Mouse (Mus musculus) myocyte (in vitro differentiated cells): ENCODE results near the gene Tex35. TPM values are rescaled to one million over a fixed set of nuclear protein-coding genes. Genes with fewer than 3 reads are reported as not detected.

Source experiments
- H3K27me3 ChIP-seq: one replicate; pipeline ENCODE4 v1.6.1; 2011; ENCODE audit not compliant: control insufficient read depth, insufficient read depth, insufficient read length
- H3K36me3 ChIP-seq: one replicate; pipeline ENCODE4 v1.6.1; 2011; ENCODE audit not compliant: control insufficient read depth, insufficient read depth
- H3K4me2 ChIP-seq: one replicate; pipeline ENCODE4 v1.6.1; 2011; ENCODE audit warnings: low read depth, control low read depth
- H3K4me3 ChIP-seq: one replicate; pipeline ENCODE4 v1.5.1; 2011; ENCODE audit warnings: mild to moderate bottlenecking, control low read depth, moderate library complexity
- H3K79me2 ChIP-seq: one replicate; pipeline ENCODE4 v1.6.1; 2011; ENCODE audit not compliant: control insufficient read depth, insufficient read depth
- H3ac ChIP-seq: one replicate; pipeline ENCODE4 v1.6.1; 2011; ENCODE audit not compliant: control insufficient read depth, insufficient read length
- CEBPB ChIP-seq: IDR thresholded peaks from 2 replicates; pipeline ENCODE4 v1.6.1; 2011; ENCODE audit warnings: mild to moderate bottlenecking, moderate library complexity; ENCODE audit not compliant: poor library complexity, insufficient read depth, severe bottlenecking
- E2F4 ChIP-seq: IDR thresholded peaks from one replicate; pipeline ENCODE4 v1.6.1; 2011; ENCODE audit warnings: mild to moderate bottlenecking, control low read depth, moderate library complexity; ENCODE audit not compliant: insufficient read depth
- MAX ChIP-seq: IDR thresholded peaks from one replicate; pipeline ENCODE4 v1.6.1; 2011; ENCODE audit warnings: low read depth, mild to moderate bottlenecking, control low read depth
- MYOD1 ChIP-seq, 3 experiments: IDR thresholded peaks; one replicate each; pipeline ENCODE4 v1.6.1; 2011; ENCODE audit warnings: control low read depth in 2 of 3, low read depth in 2 of 3, mild to moderate bottlenecking in 2 of 3, moderate library complexity in 1 of 3; ENCODE audit not compliant: insufficient read length in 2 of 3, control insufficient read depth in 1 of 3
- MYOG ChIP-seq, 3 experiments: IDR thresholded peaks; one replicate each; pipeline ENCODE4 v1.6.1; 2011; ENCODE audit warnings: control low read depth in 2 of 3, low read depth in 2 of 3, mild to moderate bottlenecking in 2 of 3; ENCODE audit not compliant: insufficient read length in 2 of 3, control insufficient read depth in 1 of 3, insufficient read depth in 1 of 3
- POLR2A ChIP-seq: IDR thresholded peaks from one replicate; pipeline ENCODE4 v1.6.1; 2011; ENCODE audit warnings: low read depth, mild to moderate bottlenecking, control low read depth, moderate library complexity; ENCODE audit not compliant: insufficient read length
- POLR2AphosphoS2 ChIP-seq: IDR thresholded peaks from one replicate; pipeline ENCODE4 v1.6.1; 2011; ENCODE audit warnings: low read depth, control low read depth; ENCODE audit not compliant: insufficient read length
- REST ChIP-seq: IDR thresholded peaks from one replicate; pipeline ENCODE4 v1.6.1; 2011; ENCODE audit warnings: mild to moderate bottlenecking, control low read depth, moderate library complexity; ENCODE audit not compliant: insufficient read depth, insufficient read length
- SRF ChIP-seq: IDR thresholded peaks from one replicate; pipeline ENCODE4 v1.6.1; 2011; ENCODE audit warnings: low read depth; ENCODE audit not compliant: control insufficient read depth, insufficient read length
- TCF12 ChIP-seq: IDR thresholded peaks from one replicate; pipeline ENCODE4 v1.6.1; 2011; ENCODE audit warnings: mild to moderate bottlenecking, control low read depth; ENCODE audit not compliant: poor library complexity, insufficient read depth, severe bottlenecking
- TCF3 ChIP-seq: IDR thresholded peaks from one replicate; pipeline ENCODE4 v1.6.1; 2011; ENCODE audit warnings: low read depth, control low read depth; ENCODE audit not compliant: insufficient read length
- USF1 ChIP-seq: IDR thresholded peaks from one replicate; pipeline ENCODE4 v1.6.1; 2011; ENCODE audit warnings: low read depth, mild to moderate bottlenecking, control low read depth, moderate library complexity
- polyA plus RNA-seq: library from polyadenylated mRNA; unstranded; fragments of >200 nt; fragmentation: generic; extraction: Trizol; gene quantifications from one replicate; pipeline ENCODE4 v1.2.1, GENCODE M21; 2012; ENCODE audit warnings: missing spikeins

Tex35 gene
- polyA plus RNA-seq, 1 experiment = 0.30 TPM

DNA sequence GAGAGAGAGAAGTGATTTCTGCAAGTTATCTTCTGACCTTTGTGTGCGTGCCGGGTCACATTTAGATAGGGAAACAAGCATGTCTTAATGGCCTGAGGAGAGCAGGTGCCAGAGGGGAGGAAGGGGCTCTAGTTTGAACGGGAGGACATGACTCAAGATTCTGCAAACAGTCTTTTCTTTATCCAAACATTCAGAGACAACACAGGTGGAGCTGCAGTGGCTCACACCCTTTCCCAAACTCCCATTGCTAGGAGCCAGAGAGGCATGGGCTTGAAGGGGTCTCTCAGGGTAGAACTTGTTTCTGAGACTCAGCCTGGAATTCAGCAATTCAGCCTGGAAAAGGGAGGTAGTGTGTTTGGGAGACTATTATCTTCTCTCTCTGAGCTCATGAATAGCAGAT is 15.4 kb upstream of the Tex35 start:
- H3K27me3 ChIP-seq = no peaks in the 10 kb centered on the region
- H3K79me2 ChIP-seq = no peaks in the 10 kb centered on the region
- TF ChIP-seq TCF3 (no peak), MYOG (IDR thresholded peaks at IDR 0.05; ENCODE audit: control insufficient read depth in 1 of 3, insufficient read depth in 1 of 3, insufficient read length in 2 of 3, low read depth in 2 of 3) (no peak), MAX (no peak), CEBPB (no peak), TCF12 (no peak), REST (no peak)
- no peaks in the 10 kb centered on the region for H3K36me3 ChIP-seq
- no peak overlapping the region for H3K4me2 ChIP-seq
- no peak overlapping the region for H3ac ChIP-seq
- no peak overlapping the region for H3K4me3 ChIP-seq

DNA sequence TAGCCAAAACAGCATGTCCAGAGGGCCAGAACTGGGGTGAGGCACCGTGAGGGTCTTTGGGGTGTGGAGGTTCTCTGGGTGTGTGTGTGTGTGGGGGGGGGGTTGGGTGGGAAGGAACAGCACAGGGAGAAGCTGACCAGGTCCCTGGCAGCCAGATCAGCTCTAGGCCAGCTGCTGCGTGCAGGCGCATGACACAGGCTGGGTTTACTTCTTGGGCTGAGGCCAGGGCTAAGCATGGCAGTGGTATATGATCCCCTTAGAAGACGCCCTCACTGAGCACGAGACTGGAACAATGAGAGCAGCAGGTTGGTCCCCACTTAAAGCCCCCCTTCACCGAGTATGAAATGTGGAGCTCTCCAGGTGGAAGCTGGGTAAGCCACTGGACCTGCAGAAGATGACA is 10.7 kb upstream of the Tex35 start:
- Histone ChIP-seq H3K79me2 (no peaks in the 10 kb centered on the region), H3ac (no peak overlapping the region), H3K4me2 (no peak overlapping the region), H3K36me3 (no peaks in the 10 kb centered on the region), H3K27me3 (no peaks in the 10 kb centered on the region), H3K4me3 (no peak overlapping the region)
- TF ChIP-seq CEBPB (no peak), MYOD1 (IDR thresholded peaks at IDR 0.05; ENCODE audit: control insufficient read depth in 1 of 3, insufficient read length in 2 of 3, low read depth in 2 of 3) (peak in 2 of 3 experiments; percentile 33 to 42), MYOG (IDR thresholded peaks at IDR 0.05; ENCODE audit: control insufficient read depth in 1 of 3, insufficient read depth in 1 of 3, insufficient read length in 2 of 3, low read depth in 2 of 3) (peak in 2 of 3 experiments; percentile 56 to 67)

DNA sequence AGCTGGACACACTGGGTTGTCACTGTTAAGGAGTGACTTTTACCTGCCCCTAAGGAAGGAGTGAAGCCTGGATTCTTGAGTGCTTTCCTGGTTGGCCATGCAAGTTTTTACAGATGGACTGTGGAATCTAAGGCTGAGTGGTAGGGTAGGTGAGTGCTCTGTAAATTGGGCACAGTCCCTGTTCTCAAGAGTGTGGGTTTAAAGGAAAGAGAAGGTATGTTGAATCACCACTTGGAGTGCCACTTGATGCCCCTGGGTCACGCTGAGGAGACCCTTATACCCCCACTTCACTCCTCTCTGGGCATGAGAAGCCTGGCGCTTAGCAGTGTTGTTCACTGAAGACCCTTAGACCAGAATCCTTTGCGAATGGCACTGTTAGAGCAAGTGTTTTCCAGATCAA is 9.0 kb upstream of the Tex35 start:
- H3K27me3 ChIP-seq = no peaks in the 10 kb centered on the region
- TF ChIP-seq SRF = no peak
- no peak for TF ChIP-seq MYOG (IDR thresholded peaks at IDR 0.05; ENCODE audit: control insufficient read depth in 1 of 3, insufficient read depth in 1 of 3, insufficient read length in 2 of 3, low read depth in 2 of 3)
- TF ChIP-seq POLR2A = no peak
- no peak for TF ChIP-seq TCF12
- TF ChIP-seq REST = no peak
- TF ChIP-seq MYOD1 (IDR thresholded peaks at IDR 0.05; ENCODE audit: control insufficient read depth in 1 of 3, insufficient read length in 2 of 3, low read depth in 2 of 3) = no peak
- TF ChIP-seq POLR2AphosphoS2 = no peak
- TF ChIP-seq TCF3 = no peak
- no peak for TF ChIP-seq E2F4
- no peak for TF ChIP-seq MAX
- no peak for TF ChIP-seq CEBPB
- no peak for TF ChIP-seq USF1
- H3K4me3 ChIP-seq = no peak overlapping the region
- no peaks in the 10 kb centered on the region for H3K79me2 ChIP-seq
- H3K36me3 ChIP-seq = no peaks in the 10 kb centered on the region
- no peak overlapping the region for H3K4me2 ChIP-seq
- H3ac ChIP-seq = no peak overlapping the region

DNA sequence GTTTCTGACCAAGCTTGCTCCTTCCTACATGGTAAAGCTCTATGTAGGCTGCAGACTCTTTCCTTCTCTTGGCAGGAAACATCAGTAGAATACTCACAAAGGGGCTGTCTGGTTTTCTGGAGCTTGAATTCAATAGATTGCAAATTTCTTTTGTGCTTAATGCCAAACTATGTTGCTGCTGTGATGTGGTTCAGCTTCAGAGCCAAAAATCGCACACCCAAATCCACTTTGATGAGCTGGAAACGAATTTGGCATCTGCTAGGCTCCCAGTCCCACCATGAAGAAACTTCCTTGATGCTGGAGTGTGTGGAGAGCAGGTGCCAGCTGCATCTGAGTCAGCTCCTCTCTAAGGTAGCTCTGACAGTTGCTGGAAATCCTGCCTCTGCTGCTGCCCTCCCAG is 6.0 kb upstream of the Tex35 start:
- H3K4me3 ChIP-seq = no peak overlapping the region
- H3K27me3 ChIP-seq = no peaks in the 10 kb centered on the region
- H3K36me3 ChIP-seq = no peaks in the 10 kb centered on the region
- H3ac ChIP-seq = no peak overlapping the region
- no peak overlapping the region for H3K4me2 ChIP-seq
- H3K79me2 ChIP-seq = no peaks in the 10 kb centered on the region
- TF ChIP-seq REST = no peak
- TF ChIP-seq USF1 = no peak
- TF ChIP-seq POLR2A = no peak
- no peak for TF ChIP-seq TCF3
- no peak for TF ChIP-seq MYOD1 (IDR thresholded peaks at IDR 0.05; ENCODE audit: control insufficient read depth in 1 of 3, insufficient read length in 2 of 3, low read depth in 2 of 3)
- no peak for TF ChIP-seq CEBPB
- no peak for TF ChIP-seq E2F4
- TF ChIP-seq POLR2AphosphoS2 = no peak
- no peak for TF ChIP-seq SRF
- TF ChIP-seq MYOG (IDR thresholded peaks at IDR 0.05; ENCODE audit: control insufficient read depth in 1 of 3, insufficient read depth in 1 of 3, insufficient read length in 2 of 3, low read depth in 2 of 3) = no peak
- no peak for TF ChIP-seq MAX
- TF ChIP-seq TCF12 = no peak

DNA sequence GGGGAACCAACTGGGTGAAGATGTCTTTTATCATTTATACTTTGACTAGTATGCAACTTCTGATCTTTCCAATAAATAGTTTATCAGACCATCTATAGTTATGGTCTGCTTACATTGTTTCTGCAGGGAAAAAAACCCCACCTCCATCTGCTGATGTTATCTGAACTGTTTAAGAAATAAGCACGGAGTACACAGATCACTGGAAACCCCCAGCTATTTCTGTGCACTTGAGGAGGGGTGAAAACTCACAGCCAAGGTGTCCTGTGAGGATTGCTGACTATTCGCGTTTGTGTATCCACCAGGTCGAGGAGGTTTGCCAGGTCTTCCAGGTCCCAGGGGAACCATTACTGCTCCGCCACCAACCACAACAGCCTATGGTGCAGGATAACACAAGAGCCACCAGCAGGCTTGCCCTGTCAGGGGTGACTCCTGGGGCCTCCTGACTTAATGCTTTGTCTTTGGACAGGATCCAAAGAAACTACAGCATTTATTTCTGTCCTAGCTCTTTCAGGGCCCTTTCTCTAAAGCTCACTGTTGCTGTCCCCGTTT is 1.9 kb upstream of the Tex35 start:
- Histone ChIP-seq H3ac (no peak overlapping the region), H3K79me2 (no peaks in the 10 kb centered on the region), H3K4me3 (no peak overlapping the region), H3K27me3 (no peaks in the 10 kb centered on the region), H3K4me2 (no peak overlapping the region), H3K36me3 (no peaks in the 10 kb centered on the region)
- TF ChIP-seq POLR2AphosphoS2 (no peak), POLR2A (no peak), MAX (no peak)
